Mouse (Mus musculus) adrenal gland, adult (tissue): ENCODE results near the gene Ppp2r5a.

ENCODE experiments used
- DNase-seq, 2 experiments: peaks; one replicate each; pipeline ENCODE4 v3.0.0; 2022 to 2023; ENCODE audit warnings: low spot score in 1 of 2; ENCODE audit not compliant: inconsistent age in 2 of 2

Ppp2r5a gene

GRCm38 (mm10) chr1:191419421-191419820, 16.3 kb upstream of the Ppp2r5a start:
- no peak for DNase-seq

- no peak for DNase-seq
Measured at GRCm38 (mm10) chr1:191418936-191419335, 15.9 kb upstream of the Ppp2r5a start.

GRCm38 (mm10) chr1:191417111-191417510, 14.0 kb upstream of the Ppp2r5a start:
- DNase-seq: no peak

GRCm38 (mm10) chr1:191416611-191417010, 13.5 kb upstream of the Ppp2r5a start:
- DNase-seq: no peak

GRCm38 (mm10) chr1:191414432-191414831, 11.4 kb upstream of the Ppp2r5a start:
- no peak for DNase-seq

GRCm38 (mm10) chr1:191413691-191414415, 10.8 kb upstream of the Ppp2r5a start:
- DNase-seq: no peak

GRCm38 (mm10) chr1:191410294-191411036, 7.4 kb upstream of the Ppp2r5a start:
- DNase-seq: no peak

- DNase-seq: no peak
Measured at GRCm38 (mm10) chr1:191407246-191407645, 4.2 kb upstream of the Ppp2r5a start.

- DNase-seq: no peak
Measured at GRCm38 (mm10) chr1:191406516-191406915, 3.4 kb upstream of the Ppp2r5a start.

GRCm38 (mm10) chr1:191404721-191405329, 1.8 kb upstream of the Ppp2r5a start:
- DNase-seq: no peak

GRCm38 (mm10) chr1:191404301-191404700, 1.2 kb upstream of the Ppp2r5a start:
- no peak for DNase-seq

- no peak for DNase-seq
Measured at GRCm38 (mm10) chr1:191402506-191402905, 566 bp downstream of the Ppp2r5a start.

GRCm38 (mm10) chr1:191396897-191397849, 5.9 kb downstream of the Ppp2r5a start:
- DNase-seq: peak; percentile 100

- no peak for DNase-seq
Measured at GRCm38 (mm10) chr1:191396446-191396845, 6.6 kb downstream of the Ppp2r5a start.

- peak; percentile 67 to 90 for DNase-seq
Measured at GRCm38 (mm10) chr1:191395871-191396433, 7.1 kb downstream of the Ppp2r5a start.

GRCm38 (mm10) chr1:191395200-191395599, 7.9 kb downstream of the Ppp2r5a start:
- DNase-seq: peak in 1 of 2 experiments; percentile 76

- DNase-seq: peak in 1 of 2 experiments; percentile 76
Measured at GRCm38 (mm10) chr1:191394126-191394525, 8.9 kb downstream of the Ppp2r5a start.

- no peak for DNase-seq
Measured at GRCm38 (mm10) chr1:191393536-191393935, 9.5 kb downstream of the Ppp2r5a start.

GRCm38 (mm10) chr1:191391311-191391710, 11.8 kb downstream of the Ppp2r5a start:
- DNase-seq: peak; percentile 49 to 87

GRCm38 (mm10) chr1:191384786-191385430, 18.2 kb downstream of the Ppp2r5a start:
- DNase-seq: no peak
